Mouse (Mus musculus) MEL (cell line): ENCODE measurements around the gene Zscan12.

Experiments used
- CTCF ChIP-seq, 3 experiments: IDR thresholded peaks in 2 of 3; conservative IDR thresholded peaks in 1 of 3; 2 replicates each; pipeline ENCODE4 v1.5.1; 2011 to 2012; ENCODE audit warnings: low read length in 3 of 3, low read depth in 2 of 3, mild to moderate bottlenecking in 2 of 3, improper control_type of control experiment in 1 of 3, inconsistent platforms in 1 of 3, mixed read lengths in 1 of 3, moderate library complexity in 1 of 3; ENCODE audit not compliant: control insufficient read depth in 1 of 3, insufficient read depth in 1 of 3, poor library complexity in 1 of 3, severe bottlenecking in 1 of 3
- GATA1 ChIP-seq: IDR thresholded peaks from 2 replicates; pipeline ENCODE4 v1.6.1; 2011; ENCODE audit warnings: low read depth, low read length, improper control_type of control experiment
- MAZ ChIP-seq: IDR thresholded peaks from 2 replicates; pipeline ENCODE4 v1.6.1; 2012; ENCODE audit warnings: low read depth, mild to moderate bottlenecking, inconsistent platforms, low read length, improper control_type of control experiment

DNA sequence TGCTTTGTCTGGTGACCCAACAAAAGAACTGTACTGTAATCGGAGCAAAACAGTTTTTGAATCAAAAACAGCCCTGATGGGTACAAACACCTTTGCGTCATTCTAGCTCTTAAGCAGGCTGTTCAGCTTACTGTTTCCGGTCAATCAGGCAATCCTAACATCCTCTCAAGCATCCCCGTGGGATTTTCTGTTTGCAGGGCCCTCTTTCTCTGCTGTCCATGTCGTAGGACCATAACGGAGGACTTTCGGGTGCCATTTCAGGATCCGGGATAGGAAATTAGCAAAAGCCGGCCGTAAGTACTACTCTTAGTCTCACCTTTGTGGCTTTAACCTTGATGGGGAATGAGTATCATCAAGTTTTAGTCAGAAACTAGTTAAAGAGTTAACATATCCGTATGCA lies 44.7 kb downstream of the Zscan12 start:
- no peak for TF ChIP-seq GATA1
- TF ChIP-seq CTCF (IDR thresholded peaks at IDR 0.05 in 2 of 3, conservative IDR thresholded peaks at IDR 0.05 in 1 of 3; ENCODE audit: control insufficient read depth in 1 of 3, insufficient read depth in 1 of 3, low read depth in 2 of 3, low read length in 3 of 3, poor library complexity in 1 of 3, severe bottlenecking in 1 of 3) = no peak
- no peak for TF ChIP-seq MAZ
